Mouse (Mus musculus): Measurements from ENCODE around the gene Zswim9. TPM values are rescaled to one million over a fixed set of nuclear protein-coding genes. Genes with fewer than 3 reads are reported as not detected.
"Not testable (repeated sequence)": the region's sequence is repeated elsewhere in the genome, so short reads cannot be mapped to it uniquely, and the experiment has no call there.

The Zswim9 gene
- polyA plus RNA-seq, 1 experiment from 2014 or later: 8.8 TPM

- Histone ChIP-seq H3K27me3 (no peaks in the 10 kb centered on the region), H3K4me2 (no peak overlapping the region), H3K9me3 (replicated peaks) (no peaks in the 10 kb centered on the region), H3K4me3 (replicated peaks) (no peak overlapping the region), H3K9ac (no peak overlapping the region), H3K4me1 (no peaks in the 10 kb centered on the region), H3K27ac (no peak overlapping the region), H3K36me3 (peaks cover 99% of the 10 kb centered on the region)
- ATAC-seq (replicated peaks; ENCODE audit: low FRiP score): no peak
- 93% methylated on average over 7 of the region's 7 CpGs for WGBS
Measured at GRCm38 (mm10) chr7:13295256-13295655, 16.7 kb upstream of the Zswim9 start.

GRCm38 (mm10) chr7:13293878-13294855 is 15.6 kb upstream of the Zswim9 start:
- Histone ChIP-seq H3K36me3 (peaks cover 99% of the 10 kb centered on the region), H3K9ac (no peak overlapping the region), H3K27me3 (no peaks in the 10 kb centered on the region), H3K4me3 (replicated peaks) (no peak overlapping the region), H3K4me1 (no peaks in the 10 kb centered on the region), H3K9me3 (replicated peaks) (no peaks in the 10 kb centered on the region), H3K27ac (no peak overlapping the region), H3K4me2 (no peak overlapping the region)
- ATAC-seq (replicated peaks; ENCODE audit: low FRiP score): no peak
- 88% methylated on average over 11 of the region's 11 CpGs for WGBS

- ATAC-seq (replicated peaks; ENCODE audit: low FRiP score): no peak
- H3K9ac ChIP-seq: no peak overlapping the region
- no peaks in the 10 kb centered on the region for H3K9me3 ChIP-seq (replicated peaks)
- H3K36me3 ChIP-seq: peaks cover 99% of the 10 kb centered on the region
- no peak overlapping the region for H3K4me3 ChIP-seq (replicated peaks)
- 81% methylated on average over 2 of the region's 2 CpGs for WGBS
- no peak overlapping the region for H3K27ac ChIP-seq
- H3K27me3 ChIP-seq: no peaks in the 10 kb centered on the region
- H3K4me1 ChIP-seq: no peaks in the 10 kb centered on the region
- H3K4me2 ChIP-seq: no peak overlapping the region
Measured at GRCm38 (mm10) chr7:13291370-13291769, 12.8 kb upstream of the Zswim9 start.

DNA sequence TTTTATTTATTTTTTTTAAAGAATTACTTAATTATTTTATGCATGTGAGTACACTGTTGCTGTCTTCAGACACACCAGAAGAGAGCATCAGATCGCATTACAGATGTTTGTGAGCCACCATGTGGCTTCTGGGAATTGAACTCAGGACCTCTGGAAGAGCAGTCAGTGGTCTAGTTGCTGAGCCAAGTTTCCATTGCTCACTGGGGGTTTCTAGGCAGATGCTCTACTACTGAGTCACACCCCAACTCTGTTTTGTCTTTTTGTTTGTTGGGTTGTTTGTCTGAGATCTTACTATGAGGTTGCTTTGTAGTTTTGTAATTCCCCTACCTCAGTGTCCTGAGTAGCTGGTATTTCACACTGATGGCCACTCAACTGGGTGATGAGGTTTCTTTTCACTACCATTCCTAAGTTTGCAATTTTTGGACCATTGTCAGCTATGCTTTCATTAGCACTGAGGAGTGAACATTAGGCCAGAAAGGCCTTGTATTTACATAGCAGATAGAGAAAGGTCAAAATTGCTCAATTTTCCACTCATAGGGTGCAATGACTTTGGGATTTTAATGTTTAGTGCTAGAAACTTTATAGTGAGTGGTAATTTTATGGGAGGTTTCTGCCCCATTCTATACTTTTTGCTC is 11.6 kb upstream of the Zswim9 start:
- H3K27me3 ChIP-seq: no peaks in the 10 kb centered on the region
- no peak for ATAC-seq (replicated peaks; ENCODE audit: low FRiP score)
- no peaks in the 10 kb centered on the region for H3K9me3 ChIP-seq (replicated peaks)
- no peak overlapping the region for H3K4me2 ChIP-seq
- 81% methylated on average over 1 of the region's 1 CpGs for WGBS
- no peak overlapping the region for H3K27ac ChIP-seq
- no peaks in the 10 kb centered on the region for H3K4me1 ChIP-seq
- no peak overlapping the region for H3K9ac ChIP-seq
- peaks cover 99% of the 10 kb centered on the region for H3K36me3 ChIP-seq
- H3K4me3 ChIP-seq (replicated peaks): no peak overlapping the region

DNA sequence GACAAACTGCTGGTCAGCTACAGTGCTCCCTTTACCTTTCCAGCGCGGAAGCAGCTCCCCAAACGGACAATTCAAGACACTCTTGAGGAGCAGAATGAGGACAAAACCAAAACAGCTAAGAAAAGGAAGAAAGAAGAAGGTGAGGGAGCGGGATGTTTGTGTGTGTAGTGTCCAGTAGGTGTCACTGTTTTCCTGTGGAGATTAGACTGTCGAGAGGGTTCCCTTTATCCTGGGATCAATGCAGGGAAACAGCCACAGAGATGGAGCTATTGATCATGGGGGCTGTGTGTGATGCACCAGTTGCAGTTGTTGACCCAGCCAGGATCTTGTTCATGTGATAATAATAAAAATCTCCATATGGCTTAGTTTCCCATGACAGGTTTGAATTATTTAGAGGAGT is 10.1 kb upstream of the Zswim9 start:
- no peak overlapping the region for H3K27ac ChIP-seq
- no peak overlapping the region for H3K9ac ChIP-seq
- no peaks in the 10 kb centered on the region for H3K27me3 ChIP-seq
- WGBS: 52% methylated on average over 5 of the region's 5 CpGs
- H3K4me2 ChIP-seq: no peak overlapping the region
- no peaks in the 10 kb centered on the region for H3K4me1 ChIP-seq
- no peak overlapping the region for H3K4me3 ChIP-seq (replicated peaks)
- peaks cover 99% of the 10 kb centered on the region for H3K36me3 ChIP-seq
- no peaks in the 10 kb centered on the region for H3K9me3 ChIP-seq (replicated peaks)
- ATAC-seq (replicated peaks; ENCODE audit: low FRiP score): peak; percentile 43; the same call in 1 of the 2 replicates

GRCm38 (mm10) chr7:13278957-13279356 is 436 bp upstream of the Zswim9 start:
- Histone ChIP-seq H3K4me3 (replicated peaks) (peak overlapping the region; percentile 68), H3K4me2 (peak overlapping the region; percentile 75), H3K36me3 (peaks cover 67% of the 10 kb centered on the region), H3K27ac (peak overlapping the region; percentile 93), H3K9ac (peak overlapping the region; percentile 68)
- H3K4me1 ChIP-seq; H3K9me3 ChIP-seq (replicated peaks); H3K27me3 ChIP-seq: not testable (repeated sequence)
- under 1% methylated on average over 20 of the region's 29 CpGs for WGBS
- ATAC-seq (replicated peaks; ENCODE audit: low FRiP score): peak; percentile 79

DNA sequence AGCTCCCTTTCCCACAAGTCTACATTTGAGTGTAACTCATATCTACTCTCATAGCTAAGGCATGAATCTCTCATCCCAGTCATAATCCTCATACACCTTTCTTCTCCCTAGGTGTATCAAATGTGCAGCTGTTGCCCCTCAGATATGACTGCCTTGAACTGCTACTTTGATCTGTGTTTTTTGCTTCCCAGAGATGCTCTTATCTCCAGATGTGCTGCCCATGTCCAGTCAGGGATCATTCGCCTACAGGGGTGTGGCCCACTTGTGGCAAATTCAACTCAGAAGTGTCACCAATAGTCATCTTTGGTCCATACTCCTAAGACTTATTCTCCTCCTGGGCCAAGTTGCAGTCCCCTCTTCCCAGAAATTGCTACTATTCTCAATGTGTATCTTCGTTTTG is 688 bp downstream of the Zswim9 start:
- WGBS: 27% methylated on average over 2 of the region's 2 CpGs
- Histone ChIP-seq H3K4me3 (replicated peaks) (peak overlapping the region; percentile 68), H3K36me3 (peaks cover 60% of the 10 kb centered on the region), H3K27ac (peak overlapping the region; percentile 93; the same call in 1 of the 2 replicates), H3K4me2 (peak overlapping the region; percentile 75), H3K27me3 (no peaks in the 10 kb centered on the region), H3K4me1 (peaks cover 9% of the 10 kb centered on the region), H3K9me3 (replicated peaks) (no peaks in the 10 kb centered on the region), H3K9ac (peak overlapping the region; percentile 68)
- 0 out of 2 replicates have a peak, but pooled peaks have one; percentile 0 for ATAC-seq (replicated peaks; ENCODE audit: low FRiP score)

DNA sequence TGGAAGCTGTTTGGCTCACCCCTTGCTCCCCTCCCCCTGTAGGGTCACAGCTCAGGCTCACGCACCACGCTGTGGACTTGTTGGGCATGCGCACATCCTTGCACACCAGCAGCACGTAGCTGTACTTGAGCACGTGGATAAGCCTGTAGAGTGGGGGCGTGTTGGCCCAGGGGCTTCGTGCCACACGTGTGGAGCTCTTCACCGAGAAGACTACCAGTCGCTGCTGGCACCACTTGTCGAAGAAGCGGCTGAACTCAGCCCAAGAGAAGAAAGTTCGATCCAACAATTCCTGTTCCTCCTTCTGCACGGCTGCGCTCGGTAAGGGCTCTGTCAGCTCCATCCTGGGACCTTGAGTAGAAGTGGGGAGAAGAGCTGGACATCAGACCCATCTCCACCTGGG is 1.4 kb downstream of the Zswim9 start, which contains the start of gene Lig1:
Gene Lig1, plus strand, starts transcription at position 203 of the 400 bp plus-strand sequence.
- WGBS: 98% methylated on average over 16 of the region's 16 CpGs
- no peaks in the 10 kb centered on the region for H3K27me3 ChIP-seq
- ATAC-seq (replicated peaks; ENCODE audit: low FRiP score): no peak
- H3K36me3 ChIP-seq: peaks cover 54% of the 10 kb centered on the region
- H3K9me3 ChIP-seq (replicated peaks): no peaks in the 10 kb centered on the region
- peak within 1 kb of the TSS; percentile 75 for H3K4me2 ChIP-seq
- peak within 1 kb of the TSS; percentile 68 for H3K9ac ChIP-seq
- H3K4me3 ChIP-seq (replicated peaks): peak within 1 kb of the TSS; percentile 68
- H3K4me1 ChIP-seq: peaks cover 9% of the 10 kb centered on the region
- peak within 1 kb of the TSS; percentile 93 for H3K27ac ChIP-seq

GRCm38 (mm10) chr7:13271704-13272103 is 6.8 kb downstream of the Zswim9 start:
- Histone ChIP-seq H3K27ac (no peak overlapping the region), H3K27me3 (no peaks in the 10 kb centered on the region), H3K4me2 (no peak overlapping the region), H3K9me3 (replicated peaks) (no peaks in the 10 kb centered on the region), H3K9ac (no peak overlapping the region), H3K4me3 (replicated peaks) (no peak overlapping the region), H3K4me1 (no peaks in the 10 kb centered on the region), H3K36me3 (peaks cover 29% of the 10 kb centered on the region)
- 95% methylated on average over 1 of the region's 1 CpGs for WGBS
- ATAC-seq (replicated peaks; ENCODE audit: low FRiP score): no peak

GRCm38 (mm10) chr7:13269394-13269793 is 9.1 kb downstream of the Zswim9 start:
- Histone ChIP-seq H3K27ac (no peak overlapping the region), H3K27me3 (no peaks in the 10 kb centered on the region), H3K4me2 (no peak overlapping the region), H3K4me1 (no peaks in the 10 kb centered on the region), H3K36me3 (peaks cover 6% of the 10 kb centered on the region), H3K9ac (no peak overlapping the region), H3K4me3 (replicated peaks) (no peak overlapping the region), H3K9me3 (replicated peaks) (no peaks in the 10 kb centered on the region)
- 79% methylated on average over 11 of the region's 11 CpGs for WGBS
- ATAC-seq (replicated peaks; ENCODE audit: low FRiP score): no peak

- 91% methylated on average over 4 of the region's 4 CpGs for WGBS
- H3K36me3 ChIP-seq: no peaks in the 10 kb centered on the region
- no peaks in the 10 kb centered on the region for H3K27me3 ChIP-seq
- H3K9ac ChIP-seq: no peak overlapping the region
- no peak overlapping the region for H3K4me2 ChIP-seq
- H3K4me1 ChIP-seq: no peaks in the 10 kb centered on the region
- ATAC-seq (replicated peaks; ENCODE audit: low FRiP score): no peak
- no peak overlapping the region for H3K4me3 ChIP-seq (replicated peaks)
- no peak overlapping the region for H3K27ac ChIP-seq
- H3K9me3 ChIP-seq (replicated peaks): no peaks in the 10 kb centered on the region
Measured at GRCm38 (mm10) chr7:13268749-13269260, 9.7 kb downstream of the Zswim9 start.

GRCm38 (mm10) chr7:13264396-13264795 is 14.1 kb downstream of the Zswim9 start:
- Histone ChIP-seq H3K9ac (no peak overlapping the region), H3K4me1 (no peaks in the 10 kb centered on the region)

More at GRCm38 (mm10) chr7:13264396-13264795, 14.1 kb downstream of the Zswim9 start:
- Histone ChIP-seq H3K27ac (no peak overlapping the region), H3K4me2 (no peak overlapping the region), H3K27me3 (no peaks in the 10 kb centered on the region), H3K36me3 (no peaks in the 10 kb centered on the region), H3K9me3 (replicated peaks) (no peaks in the 10 kb centered on the region), H3K4me3 (replicated peaks) (no peak overlapping the region)
- ATAC-seq (replicated peaks; ENCODE audit: low FRiP score): no peak
- 57% methylated on average over 2 of the region's 2 CpGs for WGBS

Measured in kidney, embryonic 15.5 days (tissue).